Mouse (Mus musculus) midbrain, embryonic 13.5 days (tissue): ENCODE measurements around the gene ccdc198. TPM values are rescaled to one million over a fixed set of nuclear protein-coding genes. Genes with fewer than 3 reads are reported as not detected.

Experiments
- ATAC-seq: fragments of 200-750 bp; cut with Nextera tagmentation; 2 replicates; pipeline ENCODE4 v1.8.0; 2017; ENCODE audit warnings: mild to moderate bottlenecking, moderate TSS enrichment, moderate library complexity
- H3K27ac ChIP-seq: fragments of 300-500 bp; sonication (generic); 2 replicates; pipeline ENCODE4 v1.5.1; 2015; ENCODE audit warnings: inconsistent platforms, mild to moderate bottlenecking, moderate library complexity
- H3K27me3 ChIP-seq: fragments of 300-500 bp; sonication (generic); 2 replicates; pipeline ENCODE4 v1.6.1; 2015; ENCODE audit warnings: mild to moderate bottlenecking, inconsistent platforms
- H3K36me3 ChIP-seq: fragments of 300-500 bp; sonication (generic); 2 replicates; pipeline ENCODE4 v1.6.1; 2015; ENCODE audit warnings: mild to moderate bottlenecking, inconsistent platforms
- H3K4me1 ChIP-seq: fragments of 300-500 bp; sonication (generic); replicated peaks from 2 replicates; pipeline ENCODE4 v1.6.1; 2015; ENCODE audit warnings: inconsistent platforms
- H3K4me2 ChIP-seq: fragments of 300-500 bp; sonication (generic); replicated peaks from 2 replicates; pipeline ENCODE4 v1.6.1; 2015; ENCODE audit warnings: moderate library complexity, mild to moderate bottlenecking, inconsistent platforms
- H3K4me3 ChIP-seq: fragments of 300-500 bp; sonication (generic); replicated peaks from 2 replicates; pipeline ENCODE4 v1.5.1; 2015; ENCODE audit warnings: mild to moderate bottlenecking, inconsistent platforms
- H3K9ac ChIP-seq: fragments of 300-500 bp; sonication (generic); replicated peaks from 2 replicates; pipeline ENCODE4 v1.6.1; 2015; ENCODE audit warnings: mild to moderate bottlenecking, inconsistent platforms
- H3K9me3 ChIP-seq: fragments of 300-500 bp; sonication (generic); 2 replicates; pipeline ENCODE4 v1.6.1; 2016; ENCODE audit warnings: mild to moderate bottlenecking, inconsistent platforms
- WGBS: fragments of 180-500 bp; shearing (Covaris S2); methylation state at CpG from one replicate; pipeline ENCODE4 v1.1.7; 2015; 5-methylcytosine and 5-hydroxymethylcytosine counted together
- polyA plus RNA-seq: library from polyadenylated mRNA; unstranded; fragments of >200 nt; fragmentation: Nextera tagmentation; extraction: Ambion mirVana; gene quantifications from 2 replicates; pipeline ENCODE4 v1.2.1, GENCODE M21; 2015

ccdc198 gene
- polyA plus RNA-seq, 1 experiment from 2014 or later: 0.27 TPM

GRCm38 (mm10) chr14:49173290-49174135 lies 71.8 kb downstream of the ccdc198 start:
- peak; percentile 16; the same call in 1 of the 2 replicates for ATAC-seq
- 53% methylated on average over 16 of the region's 16 CpGs for WGBS
- Histone ChIP-seq H3K4me3 (peak overlapping the region; percentile 98), H3K36me3 (no peaks in the 10 kb centered on the region; the same call in 1 of the 2 replicates), H3K27me3 (no peaks in the 10 kb centered on the region), H3K4me2 (peak overlapping the region; percentile 95), H3K27ac (peak overlapping the region; percentile 91; the same call in 1 of the 2 replicates), H3K9ac (peak overlapping the region; percentile 97), H3K9me3 (no peaks in the 10 kb centered on the region), H3K4me1 (peaks cover 40% of the 10 kb centered on the region)

DNA sequence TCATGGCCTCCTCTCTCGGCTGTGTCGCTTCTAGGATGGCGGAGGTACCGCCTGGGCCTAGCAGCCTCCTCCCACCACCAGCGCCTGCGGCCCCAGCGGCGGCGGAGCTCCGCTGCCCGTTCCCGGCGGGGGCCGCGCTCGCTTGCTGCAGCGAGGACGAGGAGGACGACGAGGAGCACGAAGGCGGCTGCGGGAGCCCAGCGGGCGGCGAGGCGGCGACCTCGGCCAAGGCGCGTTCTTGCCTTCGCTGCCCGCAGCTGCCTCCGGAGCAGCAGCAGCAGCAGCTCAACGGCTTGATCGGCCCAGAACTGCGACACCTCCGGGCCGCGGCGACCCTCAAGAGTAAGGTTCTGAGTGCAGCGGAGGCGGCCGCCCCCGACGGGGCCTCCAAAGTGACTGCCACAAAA lies 72.7 kb downstream of the ccdc198 start:
- H3K9ac ChIP-seq: peak overlapping the region; percentile 97
- H3K36me3 ChIP-seq: no peaks in the 10 kb centered on the region; the same call in 1 of the 2 replicates
- peak overlapping the region; percentile 91 for H3K27ac ChIP-seq
- no peaks in the 10 kb centered on the region for H3K9me3 ChIP-seq
- ATAC-seq: peak; percentile 89
- WGBS: 0% methylated on average over 46 of the region's 46 CpGs
- H3K4me1 ChIP-seq: peaks cover 37% of the 10 kb centered on the region
- peak overlapping the region; percentile 95 for H3K4me2 ChIP-seq
- H3K4me3 ChIP-seq: peak overlapping the region; percentile 98
- no peaks in the 10 kb centered on the region for H3K27me3 ChIP-seq

DNA sequence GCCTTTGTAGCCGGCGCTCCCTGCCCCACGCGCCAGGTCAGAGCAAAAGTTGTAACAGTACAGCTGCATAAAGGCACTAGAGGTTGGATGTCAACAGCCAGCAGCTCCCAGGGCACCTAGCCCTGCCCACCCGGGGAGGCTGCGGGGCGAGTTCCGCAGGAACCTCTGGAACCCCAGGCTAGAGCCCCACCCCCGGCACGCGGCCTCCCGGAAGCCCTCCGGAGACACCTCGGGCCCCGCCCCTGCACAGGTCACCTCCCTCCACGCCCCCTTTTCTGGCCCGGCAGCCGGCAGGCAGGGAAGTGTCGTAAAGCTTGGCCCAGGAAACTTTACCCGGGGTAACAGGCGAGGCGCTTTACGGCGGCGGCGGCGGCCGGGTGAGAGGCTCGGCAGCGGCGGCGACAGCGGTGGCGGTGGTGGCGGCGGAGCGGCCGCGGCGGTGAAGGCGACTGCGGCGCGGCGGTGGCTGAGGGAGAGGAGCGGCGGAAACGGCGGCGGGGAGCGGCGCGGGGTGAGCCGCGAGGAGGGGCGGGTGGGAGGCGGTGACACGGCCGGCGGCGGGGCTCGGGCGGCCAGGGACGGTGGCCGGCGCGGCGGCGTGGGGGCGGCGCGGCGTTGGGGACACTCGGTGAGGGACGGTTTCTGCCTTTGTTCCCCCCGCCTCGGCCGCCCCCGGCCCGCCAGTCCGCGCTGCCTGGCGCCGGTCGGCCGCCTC lies 73.2 kb downstream of the ccdc198 start, which contains the start of gene Naa30:
TSS of gene Naa30 (plus strand) at position 360 of the 715 bp plus-strand sequence.
- Histone ChIP-seq H3K27ac (peak within 1 kb of the TSS; percentile 91), H3K4me1 (peaks cover 34% of the 10 kb centered on the region), H3K9ac (peak within 1 kb of the TSS; percentile 97), H3K9me3 (no peaks in the 10 kb centered on the region), H3K4me2 (peak within 1 kb of the TSS; percentile 95), H3K4me3 (peak within 1 kb of the TSS; percentile 98), H3K36me3 (no peaks in the 10 kb centered on the region; the same call in 1 of the 2 replicates), H3K27me3 (no peaks in the 10 kb centered on the region)
- ATAC-seq: peak; percentile 92
- 1% methylated on average over 77 of the region's 86 CpGs for WGBS

DNA sequence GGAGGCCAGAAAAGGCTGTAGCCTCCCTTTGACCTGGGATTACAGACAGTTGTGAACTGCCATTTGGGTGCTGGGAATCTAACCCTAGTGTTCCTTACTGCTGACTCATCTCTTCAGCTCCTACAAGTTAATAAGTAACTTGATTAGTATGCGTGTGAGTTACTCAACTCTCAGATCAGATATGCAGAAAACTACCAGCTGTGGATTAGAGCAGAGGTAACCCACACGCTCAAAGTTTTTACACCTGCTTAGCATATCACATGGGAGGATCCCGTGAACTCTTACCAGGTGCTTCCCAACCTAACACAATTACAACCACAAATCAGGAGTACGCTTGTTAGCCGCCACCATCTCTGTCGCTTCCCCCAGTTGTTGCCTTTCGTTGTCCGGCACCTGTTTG lies 74.0 kb downstream of the ccdc198 start:
- ATAC-seq: peak; percentile 29
- H3K4me2 ChIP-seq: peak overlapping the region; percentile 95
- no peaks in the 10 kb centered on the region; the same call in 1 of the 2 replicates for H3K36me3 ChIP-seq
- H3K4me3 ChIP-seq: peak overlapping the region; percentile 98
- peak overlapping the region; percentile 97 for H3K9ac ChIP-seq
- H3K9me3 ChIP-seq: no peaks in the 10 kb centered on the region
- no peak overlapping the region for H3K27ac ChIP-seq
- no peaks in the 10 kb centered on the region for H3K27me3 ChIP-seq
- H3K4me1 ChIP-seq: peaks cover 33% of the 10 kb centered on the region
- 30% methylated on average over 8 of the region's 8 CpGs for WGBS

Other genes starting within 250 kb of the ccdc198 start
- 25.8 and 27.4 TPM in 2 replicates for gene Ap5m1, start 179.4 kb downstream of the ccdc198 start, polyA plus RNA-seq
- 80.3 and 86.7 TPM in 2 replicates for gene Exoc5, start 178.8 kb downstream of the ccdc198 start, polyA plus RNA-seq
- 13.9 and 14.6 TPM in 2 replicates for gene Naa30, start 73.2 kb downstream of the ccdc198 start, polyA plus RNA-seq